Mouse (Mus musculus): ENCODE data around the gene Olfr748. TPM values are rescaled to one million over a fixed set of nuclear protein-coding genes. Genes with fewer than 3 reads are reported as not detected.
"Not testable (repeated sequence)": the region's sequence is repeated elsewhere in the genome, so short reads cannot be mapped to it uniquely, and the experiment has no call there.

Gene Olfr748
- polyA plus RNA-seq (2015; fragmentation: Nextera tagmentation; extraction: Ambion mirVana): not detected in 2 replicates

DNA sequence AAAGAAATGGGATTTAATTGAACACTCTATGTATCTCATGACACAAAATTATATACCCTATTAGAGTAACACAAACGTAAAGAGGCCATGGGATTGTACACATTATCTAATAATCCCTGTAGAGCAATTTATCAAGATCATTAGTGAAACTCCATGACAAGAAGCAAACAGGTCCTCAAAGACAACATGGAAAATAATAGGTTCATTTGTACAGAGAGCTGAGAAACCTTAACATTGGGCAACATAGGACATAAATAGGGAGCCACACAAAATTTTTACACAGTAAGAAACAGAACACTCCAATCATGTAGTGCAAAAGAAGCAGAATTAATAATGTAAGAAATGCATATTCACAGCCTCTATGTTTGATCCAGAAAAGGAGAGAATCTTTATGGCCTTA lies at the start of gene Olfr748:
Gene Olfr748 (plus strand): TSS at position 301 of the 400 bp plus-strand sequence.
- Histone ChIP-seq H3K4me2 (replicated peaks) (no peak within 1 kb of the TSS), H3K27ac (no peak within 1 kb of the TSS), H3K27me3 (no peaks in the 10 kb centered on the region), H3K4me3 (replicated peaks) (no peak within 1 kb of the TSS), H3K9ac (replicated peaks) (no peak within 1 kb of the TSS), H3K9me3 (no peaks in the 10 kb centered on the region), H3K36me3 (no peaks in the 10 kb centered on the region), H3K4me1 (replicated peaks) (no peaks in the 10 kb centered on the region)
- no peak for ATAC-seq
- WGBS: 65% methylated on average over 1 of the region's 1 CpGs

DNA sequence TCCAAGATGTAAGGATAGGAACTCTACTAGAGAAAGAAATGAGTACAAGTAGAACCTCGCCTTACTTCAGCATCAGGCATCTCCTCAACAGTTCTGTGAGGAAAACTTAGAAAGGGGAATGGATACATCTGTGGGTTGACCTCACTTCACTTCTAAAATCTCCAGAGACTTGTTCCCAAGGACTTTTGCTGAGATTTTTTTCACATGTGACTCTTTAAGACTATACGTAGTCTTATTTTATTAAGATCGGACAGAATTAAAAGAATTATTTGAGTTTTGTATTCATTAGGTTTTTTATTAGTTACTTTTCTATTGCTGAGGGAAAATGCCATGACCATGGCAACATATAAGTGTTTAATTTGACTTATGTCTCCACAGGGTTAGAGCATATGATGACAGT lies 14.1 kb upstream of the Olfr748 start, which contains the start of gene Olfr747:
Gene Olfr747 (minus strand): TSS at position 101 of the 400 bp plus-strand sequence.
- Histone ChIP-seq H3K4me3 (replicated peaks) (no peak within 1 kb of the TSS), H3K36me3 (no peaks in the 10 kb centered on the region), H3K9ac (replicated peaks) (no peak within 1 kb of the TSS), H3K27ac (no peak within 1 kb of the TSS), H3K9me3 (no peaks in the 10 kb centered on the region), H3K4me2 (replicated peaks) (no peak within 1 kb of the TSS), H3K27me3 (no peaks in the 10 kb centered on the region), H3K4me1 (replicated peaks) (no peaks in the 10 kb centered on the region)
- WGBS: 90% methylated on average over 3 of the region's 3 CpGs
- ATAC-seq: no peak

- H3K9me3 ChIP-seq; H3K4me1 ChIP-seq (replicated peaks); H3K27me3 ChIP-seq; ATAC-seq; H3K9ac ChIP-seq (replicated peaks); H3K4me3 ChIP-seq (replicated peaks); H3K36me3 ChIP-seq; H3K4me2 ChIP-seq (replicated peaks); H3K27ac ChIP-seq: not testable (repeated sequence)
- 92% methylated on average over 15 of the region's 15 CpGs for WGBS
These were observed 12.7 kb downstream of the Olfr748 start for GRCm38 (mm10) chr14:50719875-50720274.

DNA sequence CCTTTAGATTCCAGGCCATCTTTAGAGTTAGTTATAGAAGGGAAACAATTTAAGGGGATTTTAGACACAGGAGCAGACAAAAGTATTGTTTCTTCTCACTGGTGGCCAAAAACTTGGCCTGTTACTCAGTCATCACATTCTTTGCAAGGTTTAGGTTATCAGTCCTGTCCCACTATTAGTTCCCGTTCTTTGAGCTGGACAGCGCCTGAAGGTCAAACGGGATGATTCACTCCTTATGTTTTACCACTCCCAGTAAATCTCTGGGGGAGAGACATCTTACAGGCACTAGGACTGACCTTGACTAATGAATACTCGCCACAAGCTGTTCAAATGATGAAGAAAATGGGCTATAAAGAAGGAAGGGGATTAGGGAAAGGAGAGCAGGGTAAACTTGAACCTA lies 15.2 kb downstream of the Olfr748 start:
- WGBS: 88% methylated on average over 3 of the region's 4 CpGs

GRCm38 (mm10) chr14:50740334-50740733 lies 33.2 kb downstream of the Olfr748 start:
- no peak overlapping the region for H3K9ac ChIP-seq (replicated peaks)
- H3K27ac ChIP-seq: no peak overlapping the region
- H3K36me3 ChIP-seq: no peaks in the 10 kb centered on the region
- H3K4me1 ChIP-seq (replicated peaks): no peaks in the 10 kb centered on the region
- no peak overlapping the region for H3K4me3 ChIP-seq (replicated peaks)
- no peaks in the 10 kb centered on the region for H3K9me3 ChIP-seq
- WGBS: 79% methylated on average over 2 of the region's 2 CpGs
- H3K4me2 ChIP-seq (replicated peaks): no peak overlapping the region
- no peak for ATAC-seq
- no peaks in the 10 kb centered on the region for H3K27me3 ChIP-seq

More for the DNA sequence above, 15.2 kb downstream of the Olfr748 start:
- not testable (repeated sequence) for H3K9me3 ChIP-seq; ATAC-seq; H3K9ac ChIP-seq (replicated peaks); H3K27ac ChIP-seq; H3K4me2 ChIP-seq (replicated peaks); H3K27me3 ChIP-seq; H3K4me3 ChIP-seq (replicated peaks); H3K36me3 ChIP-seq; H3K4me1 ChIP-seq (replicated peaks)

DNA sequence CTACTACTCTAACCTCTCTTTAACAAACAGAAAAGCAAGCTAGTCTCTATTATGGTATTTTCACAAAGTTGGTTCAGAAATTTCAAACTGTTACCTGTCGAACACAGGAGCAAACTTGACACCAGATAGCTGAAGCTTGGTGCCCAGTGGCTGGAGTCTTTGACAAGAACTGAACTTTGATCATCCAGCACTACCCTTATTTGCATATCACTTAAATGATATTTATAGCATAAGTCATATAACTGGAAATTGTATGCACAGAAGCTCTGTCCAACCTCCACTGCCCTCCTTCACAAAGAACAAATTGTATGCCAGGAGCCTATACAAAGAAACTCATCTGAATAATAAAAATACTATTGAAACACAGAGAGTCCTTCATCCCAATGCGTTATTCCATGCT lies 34.4 kb downstream of the Olfr748 start:
- Histone ChIP-seq H3K27me3 (no peaks in the 10 kb centered on the region), H3K4me1 (replicated peaks) (no peaks in the 10 kb centered on the region), H3K27ac (no peak overlapping the region), H3K4me3 (replicated peaks) (no peak overlapping the region), H3K36me3 (no peaks in the 10 kb centered on the region), H3K4me2 (replicated peaks) (no peak overlapping the region), H3K9me3 (no peaks in the 10 kb centered on the region), H3K9ac (replicated peaks) (no peak overlapping the region)
- WGBS: 68% methylated on average over 2 of the region's 2 CpGs
- ATAC-seq: no peak

DNA sequence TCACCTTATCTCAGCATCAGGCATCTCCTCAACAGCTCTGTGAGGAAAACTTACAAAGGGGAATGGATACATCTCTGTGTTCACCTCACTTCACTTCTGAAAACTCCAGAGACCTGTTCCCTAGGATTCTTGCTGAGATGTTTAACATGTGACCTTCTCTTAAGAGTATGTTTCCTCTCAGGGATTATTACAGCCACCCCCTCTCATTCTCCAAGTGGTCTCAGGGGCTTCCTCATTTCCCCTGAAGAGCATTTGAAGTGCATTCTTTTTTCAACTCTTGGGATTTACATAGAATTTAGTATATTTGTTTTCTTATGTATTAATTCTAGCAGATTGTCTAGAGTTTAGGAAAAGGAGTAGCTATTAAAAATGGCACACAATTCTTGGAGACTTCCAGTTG lies 37.8 kb downstream of the Olfr748 start, which contains the start of gene Olfr749:
Gene Olfr749 (minus strand): TSS at position 101 of the 400 bp plus-strand sequence.
- Histone ChIP-seq H3K9me3 (no peaks in the 10 kb centered on the region), H3K4me3 (replicated peaks) (no peak within 1 kb of the TSS), H3K4me1 (replicated peaks) (no peaks in the 10 kb centered on the region), H3K27ac (no peak within 1 kb of the TSS), H3K9ac (replicated peaks) (no peak within 1 kb of the TSS), H3K27me3 (no peaks in the 10 kb centered on the region), H3K4me2 (replicated peaks) (no peak within 1 kb of the TSS), H3K36me3 (no peaks in the 10 kb centered on the region)
- ATAC-seq: no peak

DNA sequence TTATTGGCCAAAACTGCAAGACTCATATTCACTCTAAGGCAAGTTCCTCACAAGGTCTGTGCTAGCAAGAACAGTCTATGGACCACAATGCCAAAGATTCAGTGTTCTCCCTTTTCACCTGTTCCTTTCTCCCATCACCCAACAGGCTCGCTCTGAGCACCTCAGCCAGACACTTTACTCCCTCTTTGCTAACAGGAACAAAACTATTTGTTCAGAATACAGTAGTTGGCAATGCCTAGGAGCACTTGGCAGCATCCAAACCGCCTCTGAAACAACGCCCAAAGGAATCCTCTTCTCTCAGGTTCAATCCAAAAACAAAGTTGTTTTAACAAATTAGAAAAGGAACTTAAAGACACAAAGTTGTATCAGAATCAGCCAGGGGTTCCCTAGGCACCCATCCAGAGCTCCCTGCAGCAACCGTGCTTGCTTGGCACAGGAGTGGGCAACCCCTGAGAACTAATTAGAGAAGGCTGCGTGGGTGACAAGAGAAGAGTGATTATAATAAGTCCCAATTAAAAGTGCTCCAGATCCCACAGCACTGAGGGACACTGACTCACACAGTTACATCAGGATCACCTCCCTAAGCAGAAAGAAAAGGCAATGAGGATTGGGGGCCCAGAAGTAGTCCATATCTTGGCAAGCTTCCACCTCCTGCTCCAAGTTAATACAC lies 51.4 kb downstream of the Olfr748 start:
- no peak for ATAC-seq
- H3K9ac ChIP-seq (replicated peaks): no peak overlapping the region
- no peaks in the 10 kb centered on the region for H3K9me3 ChIP-seq
- no peaks in the 10 kb centered on the region for H3K4me1 ChIP-seq (replicated peaks)
- peaks cover 8% of the 10 kb centered on the region for H3K36me3 ChIP-seq
- no peak overlapping the region for H3K27ac ChIP-seq
- H3K27me3 ChIP-seq: no peaks in the 10 kb centered on the region
- WGBS: 80% methylated on average over 5 of the region's 5 CpGs
- H3K4me2 ChIP-seq (replicated peaks): no peak overlapping the region
- no peak overlapping the region for H3K4me3 ChIP-seq (replicated peaks)

Other genes with a start within 250 kb of the Olfr748 start
- not detected in 2 replicates for gene Olfr741, start 234.6 kb upstream of the Olfr748 start, polyA plus RNA-seq (2015; fragmentation: Nextera tagmentation; extraction: Ambion mirVana)
- gene Olfr742, start 203.8 kb upstream of the Olfr748 start, polyA plus RNA-seq (2015; fragmentation: Nextera tagmentation; extraction: Ambion mirVana): not detected in 2 replicates
- not detected in 2 replicates for gene Olfr743, start 185.5 kb upstream of the Olfr748 start, polyA plus RNA-seq (2015; fragmentation: Nextera tagmentation; extraction: Ambion mirVana)
- gene Olfr744, start 92.5 kb upstream of the Olfr748 start, polyA plus RNA-seq (2015; fragmentation: Nextera tagmentation; extraction: Ambion mirVana): not detected in 2 replicates
- not detected in 2 replicates for gene Olfr745, start 68.0 kb upstream of the Olfr748 start, polyA plus RNA-seq (2015; fragmentation: Nextera tagmentation; extraction: Ambion mirVana)
- gene Olfr746, start 60.3 kb upstream of the Olfr748 start, polyA plus RNA-seq (2015; fragmentation: Nextera tagmentation; extraction: Ambion mirVana): not detected in 2 replicates
- not detected in 2 replicates for gene Olfr747, start 14.2 kb upstream of the Olfr748 start, polyA plus RNA-seq (2015; fragmentation: Nextera tagmentation; extraction: Ambion mirVana)
- not detected in 2 replicates for gene Olfr749, start 37.7 kb downstream of the Olfr748 start, polyA plus RNA-seq (2015; fragmentation: Nextera tagmentation; extraction: Ambion mirVana)
- gene Ttc5, start 78.1 kb downstream of the Olfr748 start, polyA plus RNA-seq (2015; fragmentation: Nextera tagmentation; extraction: Ambion mirVana): 130 and 136 TPM in 2 replicates
- gene Ccnb1ip1, start 100.4 kb downstream of the Olfr748 start, polyA plus RNA-seq (2015; fragmentation: Nextera tagmentation; extraction: Ambion mirVana): 0.11 TPM in 1 of 2 replicates, not detected in the other
- gene Parp2, start 100.5 kb downstream of the Olfr748 start, polyA plus RNA-seq (2015; fragmentation: Nextera tagmentation; extraction: Ambion mirVana): 48.4 and 50.6 TPM in 2 replicates
- 2.7 and 4.5 TPM in 2 replicates for gene Tep1, start 163.2 kb downstream of the Olfr748 start, polyA plus RNA-seq (2015; fragmentation: Nextera tagmentation; extraction: Ambion mirVana)
- gene Klhl33, start 190.1 kb downstream of the Olfr748 start, polyA plus RNA-seq (2015; fragmentation: Nextera tagmentation; extraction: Ambion mirVana): 0.52 and 0.65 TPM in 2 replicates
- 127 and 130 TPM in 2 replicates for gene Osgep, start 217.5 kb downstream of the Olfr748 start, polyA plus RNA-seq (2015; fragmentation: Nextera tagmentation; extraction: Ambion mirVana)
- gene Apex1, start 217.6 kb downstream of the Olfr748 start, polyA plus RNA-seq (2015; fragmentation: Nextera tagmentation; extraction: Ambion mirVana): 279 and 280 TPM in 2 replicates
- 78.9 and 85.3 TPM in 2 replicates for gene Pip4p1, start 223.5 kb downstream of the Olfr748 start, polyA plus RNA-seq (2015; fragmentation: Nextera tagmentation; extraction: Ambion mirVana)
- gene Pnp, start 223.7 kb downstream of the Olfr748 start, polyA plus RNA-seq (2015; fragmentation: Nextera tagmentation; extraction: Ambion mirVana): 29.1 and 31.1 TPM in 2 replicates
- not detected in 2 replicates for gene Gm49342, start 237.1 kb downstream of the Olfr748 start, polyA plus RNA-seq (2015; fragmentation: Nextera tagmentation; extraction: Ambion mirVana)
- gene Pnp2, start 248.6 kb downstream of the Olfr748 start, polyA plus RNA-seq (2015; fragmentation: Nextera tagmentation; extraction: Ambion mirVana): 0.23 and 0.55 TPM in 2 replicates